Mouse (Mus musculus) kidney, adult 9 months (tissue): Measurements from ENCODE around the gene Btbd35f1.
"Not testable (repeated sequence)": the region's sequence is repeated elsewhere in the genome, so short reads cannot be mapped to it uniquely, and the experiment has no call there.

Experiments used
- DNase-seq: peaks from one replicate; pipeline ENCODE4 v3.0.0; 2022

Gene Btbd35f1

DNA sequence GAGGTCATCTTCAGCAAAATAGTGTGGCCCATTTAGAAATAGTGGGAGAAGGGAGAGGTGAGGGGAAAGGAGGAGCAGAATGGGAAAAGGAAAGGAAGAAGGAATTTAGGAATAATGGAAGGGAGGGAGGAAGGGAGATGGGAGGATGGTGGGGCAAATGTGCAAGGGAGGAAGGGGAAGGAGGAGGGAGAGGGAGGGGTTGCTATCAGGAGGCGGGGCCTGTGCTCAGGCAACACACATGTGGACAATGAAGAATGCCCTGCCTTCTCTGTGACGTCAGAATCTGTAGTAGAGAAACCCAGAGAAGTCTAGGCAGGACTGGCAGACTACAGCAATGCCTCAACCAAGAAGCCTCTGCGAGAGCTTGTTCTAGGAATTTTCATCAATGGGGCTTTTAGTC is at the start of gene Btbd35f1:
Btbd35f1 (plus strand) TSS at position 301 of the 400 bp plus-strand sequence.
- DNase-seq, result not testable (repeated sequence)

DNA sequence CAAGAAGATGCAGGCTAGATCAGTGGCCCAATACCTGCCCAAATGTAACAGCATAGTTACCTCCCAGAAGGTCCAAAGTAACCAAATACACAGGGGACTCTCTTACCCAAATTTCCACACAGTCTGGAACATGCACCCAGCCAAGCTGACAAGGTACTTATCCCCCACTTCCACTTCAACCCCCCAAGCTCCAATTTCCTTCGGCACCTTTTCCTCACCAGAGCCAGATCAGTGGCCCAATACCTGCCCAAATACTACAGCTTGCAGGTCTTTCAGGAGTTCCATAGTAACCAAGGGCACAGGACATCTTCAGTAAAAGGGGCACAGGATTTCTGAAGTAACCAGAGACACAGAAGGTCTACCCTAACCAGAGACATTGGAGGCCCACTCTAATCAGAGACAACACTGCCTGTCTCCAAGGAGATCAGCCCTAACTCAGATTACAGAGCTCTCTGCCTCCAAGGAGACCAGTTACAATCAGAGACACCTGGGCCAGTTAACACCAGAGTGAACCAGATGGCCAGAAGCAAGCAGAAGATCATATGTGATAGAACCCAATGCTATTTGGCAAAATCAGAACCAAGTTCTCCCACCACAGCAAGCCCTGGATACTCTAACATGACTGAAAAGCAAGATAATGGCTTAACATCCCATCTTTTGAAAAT is 31.2 kb downstream of the Btbd35f1 start:
- DNase-seq, result not testable (repeated sequence)

DNA sequence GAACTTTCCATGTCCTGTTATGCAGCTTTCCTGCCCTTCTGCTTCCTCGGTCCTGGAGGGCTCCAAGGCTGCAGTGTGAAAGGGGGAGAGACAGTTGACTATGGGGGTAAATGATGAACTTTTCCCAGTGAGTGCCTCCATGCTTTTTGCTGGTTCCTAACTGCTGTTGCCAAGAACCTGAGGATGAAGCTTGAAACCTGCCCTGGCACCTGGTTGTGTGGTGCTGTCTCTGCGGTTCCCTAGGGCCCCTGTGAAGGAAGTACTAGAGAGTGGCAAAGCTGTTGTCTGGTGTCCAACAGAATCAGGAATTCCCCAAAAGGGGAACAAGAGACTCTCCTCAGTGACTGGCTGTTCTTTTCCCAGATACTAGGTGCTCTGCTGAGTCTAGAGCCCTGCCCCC is 41.2 kb downstream of the Btbd35f1 start:
- not testable (repeated sequence) for DNase-seq

DNA sequence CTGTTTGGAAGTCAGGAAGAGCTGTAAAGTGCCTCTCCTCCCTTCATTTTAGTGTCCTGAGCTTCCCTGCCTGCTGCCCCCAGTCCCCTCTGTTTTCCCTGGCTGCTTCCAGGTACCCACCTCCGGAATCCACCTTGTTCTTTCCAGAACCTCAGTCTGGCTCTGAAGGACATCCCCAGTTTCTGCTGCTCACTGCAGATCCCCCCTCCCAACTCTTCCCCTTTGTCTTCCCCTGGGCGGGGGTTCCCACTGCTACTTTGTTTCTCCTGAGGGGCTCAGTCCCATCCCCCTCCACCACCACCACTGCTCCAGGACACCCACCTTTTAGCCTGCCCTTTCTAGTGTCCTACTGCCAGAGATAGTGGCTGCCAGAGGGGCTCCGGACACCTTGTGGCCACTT is 41.6 kb downstream of the Btbd35f1 start:
- not testable (repeated sequence) for DNase-seq
